In genomic region chr14:118936952-118937351, GRCm38 (mm10) we compare ENCODE assay signal across 8 mouse cellular contexts. TPM values are rescaled to one million over a fixed set of nuclear protein-coding genes. Genes with fewer than 3 reads are reported as not detected.
A peak's percentile ranks its signal among the peaks of the same experiment; 100 is the strongest.
DNase-seq lines count a peak whose midpoint lies in the region; ATAC-seq and TF ChIP-seq lines count a peak whose summit lies in the region.

No protein-coding gene starts in this region.

- DNase-seq in heart, adult 18-20 months, result no peak
- no peak for DNase-seq in ES-E14 (ENCODE audit: low read depth, low spot score)
- no peak for DNase-seq in hindbrain, embryonic 11.5 days (ENCODE audit: low spot score)
- no peak for DNase-seq in midbrain, embryonic 10.5 days (ENCODE audit: low spot score)
- no peak for DNase-seq in cerebellum, postnatal 14 days
- DNase-seq in urinary bladder, postnatal 4 days (ENCODE audit: low spot score in 2 of 2), result no peak

- peak overlapping the region; percentile 69 for H3K9ac ChIP-seq in heart, embryonic 14.5 days (ENCODE audit: low read length)
- peak overlapping the region; percentile 45; the same call in 1 of the 2 replicates for H3K9ac ChIP-seq in ES-E14 (ENCODE audit: insufficient read depth, low read depth, low read length, poor library complexity, severe bottlenecking)
- H3K9ac ChIP-seq in hindbrain, embryonic 11.5 days (ENCODE audit: low read depth, low read length), result peak overlapping the region; percentile 70; the same call in 1 of the 2 replicates

- H3K4me3 ChIP-seq in heart, embryonic 14.5 days (ENCODE audit: control insufficient read depth in 1 of 2, insufficient read depth in 1 of 2, low read depth in 1 of 2, low read length in 2 of 2), result peak overlapping the region; percentile 54 to 88
- peak overlapping the region; percentile 45 to 84 for H3K4me3 ChIP-seq in ES-E14 (ENCODE audit: insufficient read depth in 1 of 2, low read depth in 1 of 2, low read length in 2 of 2, poor library complexity in 1 of 2, severe bottlenecking in 1 of 2)
- H3K4me3 ChIP-seq in hindbrain, embryonic 11.5 days (ENCODE audit: low read depth, low read length), result peak overlapping the region; percentile 100
- H3K4me3 ChIP-seq in midbrain, embryonic 10.5 days, result peak overlapping the region; percentile 72

- no peak for ATAC-seq in heart, embryonic 14.5 days (ENCODE audit: insufficient number of reproducible peaks, insufficient read depth, low FRiP score, low read depth)
- no peak; the same call in 1 of the 2 replicates for ATAC-seq in hindbrain, embryonic 11.5 days (ENCODE audit: low FRiP score)
- ATAC-seq in activated CD4-positive, CD25-positive, alpha-beta regulatory T cell, adult 4 months, result no peak

- no peaks in the 10 kb centered on the region for H3K9me3 ChIP-seq in heart, embryonic 14.5 days (ENCODE audit: control insufficient read depth, low read length)
- no peaks in the 10 kb centered on the region for H3K9me3 ChIP-seq in ES-E14 (ENCODE audit: control insufficient read depth, insufficient read depth, low read depth, low read length)
- no peaks in the 10 kb centered on the region for H3K9me3 ChIP-seq in hindbrain, embryonic 11.5 days (ENCODE audit: control insufficient read depth, low read length)
- no peaks in the 10 kb centered on the region for H3K9me3 ChIP-seq in midbrain, embryonic 10.5 days (replicated peaks)

- in situ Hi-C loops in ES-E14 (cut with MboI; ENCODE audit: low sequenced_read_pairs in 2 of 2, unreplicated experiment in 2 of 2), result no loop called here

- WGBS in heart, embryonic 14.5 days, result 36% methylated on average over 4 of the region's 4 CpGs
- WGBS in hindbrain, embryonic 11.5 days, result 27% methylated on average over 4 of the region's 4 CpGs
- 35% methylated on average over 4 of the region's 4 CpGs for WGBS in midbrain, embryonic 10.5 days

- H3K27ac ChIP-seq in heart, embryonic 14.5 days (replicated peaks in 1 of 2; ENCODE audit: control insufficient read depth in 1 of 2, insufficient read depth in 1 of 2, low read depth in 2 of 2, low read length in 2 of 2), result peak overlapping the region; percentile 74 to 82; a peak in 3 of 4 replicates
- H3K27ac ChIP-seq in ES-E14 (ENCODE audit: insufficient read depth, low read depth, low read length, poor library complexity, severe bottlenecking), result no peak overlapping the region
- H3K27ac ChIP-seq in hindbrain, embryonic 11.5 days (ENCODE audit: low read depth, low read length), result no peak overlapping the region
- H3K27ac ChIP-seq in midbrain, embryonic 10.5 days (replicated peaks), result peak overlapping the region; percentile 92

- peak overlapping the region; percentile 80 for H3K4me2 ChIP-seq in heart, embryonic 14.5 days (ENCODE audit: low read length)
- H3K4me2 ChIP-seq in hindbrain, embryonic 11.5 days (replicated peaks; ENCODE audit: low read depth, low read length), result peak overlapping the region; percentile 52

- H3K27me3 ChIP-seq in heart, embryonic 14.5 days (ENCODE audit: control insufficient read depth, insufficient read depth, low read length), result no peaks in the 10 kb centered on the region
- H3K27me3 ChIP-seq in hindbrain, embryonic 11.5 days (ENCODE audit: control insufficient read depth, insufficient read depth, low read length), result no peaks in the 10 kb centered on the region
- H3K27me3 ChIP-seq in midbrain, embryonic 10.5 days (ENCODE audit: low read depth, poor library complexity, severe bottlenecking), result peaks cover 15% of the 10 kb centered on the region

- H3K4me1 ChIP-seq in heart, embryonic 14.5 days (ENCODE audit: control insufficient read depth in 2 of 2, insufficient read depth in 2 of 2, low read length in 2 of 2), result peaks cover 4 to 27% of the 10 kb centered on the region in 2 experiments
- H3K4me1 ChIP-seq in ES-E14 (ENCODE audit: control insufficient read depth in 2 of 2, insufficient read depth in 2 of 2, low read length in 2 of 2, poor library complexity in 1 of 2), result peaks cover 0 to 2% of the 10 kb centered on the region in 2 experiments; a peak in 1 of 4 replicates
- no peaks in the 10 kb centered on the region for H3K4me1 ChIP-seq in hindbrain, embryonic 11.5 days (replicated peaks; ENCODE audit: control insufficient read depth, insufficient read depth, low read length)
- H3K4me1 ChIP-seq in midbrain, embryonic 10.5 days, result peaks cover 46% of the 10 kb centered on the region

- H3K36me3 ChIP-seq in heart, embryonic 14.5 days (ENCODE audit: control insufficient read depth, insufficient read depth, low read length), result 0 out of 2 replicates have a peak, but pooled peaks cover 3% of the 10 kb centered on the region
- H3K36me3 ChIP-seq in ES-E14 (ENCODE audit: control insufficient read depth, insufficient read depth, low read length, poor library complexity, severe bottlenecking), result no peaks in the 10 kb centered on the region
- no peaks in the 10 kb centered on the region for H3K36me3 ChIP-seq in hindbrain, embryonic 11.5 days (ENCODE audit: control insufficient read depth, insufficient read depth, low read length)
- H3K36me3 ChIP-seq in midbrain, embryonic 10.5 days, result no peaks in the 10 kb centered on the region

TF ChIP-seq in ES-E14, 5 proteins besides CTCF, POLR2A, EP300 and RAD21:
- no peak for TF ChIP-seq ZNF384 (IDR thresholded peaks at IDR 0.05; ENCODE audit: low read depth, low read length)
- no peak for TF ChIP-seq MAFK (IDR thresholded peaks at IDR 0.05; ENCODE audit: insufficient read depth, low read depth, low read length)
- no peak for TF ChIP-seq HCFC1 (IDR thresholded peaks at IDR 0.05; ENCODE audit: borderline replicate concordance, insufficient read depth, low read length)
- TF ChIP-seq CHD2 (IDR thresholded peaks at IDR 0.05; ENCODE audit: low read depth, low read length), result no peak
- TF ChIP-seq ZC3H11A (IDR thresholded peaks at IDR 0.05; ENCODE audit: borderline replicate concordance, low read depth, low read length), result no peak

RNA-seq across cellular contexts. Expression of gene Dnajc3, which starts 0.8 kb away (rescaled TPM):
- 24.4 and 26.5 TPM in 2 replicates for polyA plus RNA-seq in heart, embryonic 14.5 days (2014; fragmentation: Nextera tagmentation; extraction: Ambion mirVana)
- total RNA-seq in heart, adult 18-20 months (2021), result 10 to 100 TPM; 30.8 to 32.8 TPM
- total RNA-seq in ES-E14 (2012; rRNA removed), result 21.8 and 29.8 TPM in 2 replicates
- 34.4 and 35.9 TPM in 2 replicates for polyA plus RNA-seq in hindbrain, embryonic 11.5 days (2014; fragmentation: Nextera tagmentation; extraction: Ambion mirVana)
- 28.2 and 33.2 TPM in 2 replicates for polyA plus RNA-seq in midbrain, embryonic 10.5 days (2016; fragmentation: Nextera tagmentation; extraction: Ambion mirVana)
- polyA plus RNA-seq in activated CD4-positive, CD25-positive, alpha-beta regulatory T cell, adult 4 months (2017; shearing (Covaris generic)), result 10 to 100 TPM; 39.0 to 41.5 TPM

RNA-seq across cellular contexts. Expression of gene Dzip1, which starts 11.7 kb away (rescaled TPM):
- 6.8 and 7.3 TPM in 2 replicates for polyA plus RNA-seq in heart, embryonic 14.5 days (2014; fragmentation: Nextera tagmentation; extraction: Ambion mirVana)
- 1 to 10 TPM; 2.1 to 3.3 TPM for total RNA-seq in heart, adult 18-20 months (2021)
- total RNA-seq in ES-E14 (2012; rRNA removed), result 6.8 and 15.3 TPM in 2 replicates
- 31.7 and 40.0 TPM in 2 replicates for polyA plus RNA-seq in hindbrain, embryonic 11.5 days (2014; fragmentation: Nextera tagmentation; extraction: Ambion mirVana)
- 17.1 and 19.4 TPM in 2 replicates for polyA plus RNA-seq in midbrain, embryonic 10.5 days (2016; fragmentation: Nextera tagmentation; extraction: Ambion mirVana)
- 1 to 10 TPM; 8.0 to 8.6 TPM for polyA plus RNA-seq in activated CD4-positive, CD25-positive, alpha-beta regulatory T cell, adult 4 months (2017; shearing (Covaris generic))

Comparison
In these comparisons a context has a peak if more than half of its experiments do, and no peak if none do; other contexts are left out.
1. H3K27ac ChIP-seq: peak in heart, embryonic 14.5 days (2 of 2) and midbrain, embryonic 10.5 days (single experiment); none in ES-E14 (single experiment) and hindbrain, embryonic 11.5 days (single experiment).
2. Peak in every context shown above with its lines, with median percentiles within 50 percentile points of each other: H3K4me3 ChIP-seq and H3K9ac ChIP-seq.